Mouse (Mus musculus): Measurements from ENCODE around the gene Atf6b. TPM values are rescaled to one million over a fixed set of nuclear protein-coding genes. Genes with fewer than 3 reads are reported as not detected.

The Atf6b gene
- polyA plus RNA-seq, 1 experiment from 2014 or later: 24.6 TPM

- WGBS (ENCODE audit: insufficient replicate concordance): 53% methylated on average over 9 of the region's 9 CpGs
- Histone ChIP-seq H3K9me3 (replicated peaks) (no peaks in the 10 kb centered on the region), H3K4me1 (replicated peaks) (peaks cover 7% of the 10 kb centered on the region), H3K4me2 (no peak overlapping the region), H3K4me3 (replicated peaks) (no peak overlapping the region), H3K27ac (no peak overlapping the region), H3K27me3 (peaks cover 33% of the 10 kb centered on the region), H3K36me3 (no peaks in the 10 kb centered on the region), H3K9ac (no peak overlapping the region)
- DNase-seq (no peak), ATAC-seq (ENCODE audit: low read depth) (no peak)
Observed at GRCm38 (mm10) chr17:34684253-34684893, 37.4 kb downstream of the Atf6b start.

DNA sequence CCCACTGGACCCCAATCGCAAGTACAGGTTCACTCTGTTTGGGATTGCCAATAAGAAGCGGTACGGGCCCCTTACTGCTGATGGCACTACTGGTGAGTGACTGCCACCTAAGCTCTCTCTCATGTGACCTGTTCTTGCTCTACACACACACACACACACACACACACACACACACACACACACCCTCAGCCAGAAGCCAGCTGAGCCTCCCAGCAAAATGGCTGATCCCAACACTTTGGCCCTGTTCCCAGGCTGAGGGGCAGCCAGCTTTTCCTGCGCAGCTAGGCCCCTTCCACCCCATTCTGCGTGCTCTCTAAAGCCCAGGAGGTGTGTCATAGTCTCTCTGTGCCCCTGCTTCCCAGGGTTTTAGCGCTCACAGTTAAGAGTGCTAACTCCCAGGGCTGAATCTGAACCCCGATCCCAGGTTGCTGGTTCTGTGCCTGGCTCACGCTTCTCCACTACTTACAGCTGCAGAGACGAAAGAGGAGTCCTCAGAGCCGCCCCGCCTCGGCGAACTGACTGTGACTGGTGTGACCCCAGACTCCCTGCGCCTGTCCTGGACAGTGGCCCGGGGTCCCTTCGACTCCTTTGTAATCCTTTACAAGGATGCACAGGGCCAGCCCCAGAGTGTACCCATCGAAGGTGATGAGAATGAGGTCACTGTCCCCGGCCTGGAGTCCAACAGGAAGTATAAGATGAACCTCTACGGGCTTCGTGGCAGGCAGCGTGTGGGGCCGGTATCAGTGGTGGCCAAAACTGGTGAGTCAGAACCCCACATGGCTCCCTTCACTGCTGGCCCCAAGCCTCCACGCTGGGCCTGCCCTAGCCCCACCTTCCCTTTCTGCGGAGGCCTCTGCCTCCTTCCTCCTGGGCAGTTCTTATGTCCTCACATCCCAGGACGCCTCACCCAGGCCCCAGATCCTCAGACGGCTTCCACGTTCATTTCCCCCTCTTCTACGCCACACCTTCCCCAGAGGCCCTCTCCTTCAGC, 38.5 kb downstream of the Atf6b start:
- no peak overlapping the region for H3K9ac ChIP-seq
- peaks cover 23% of the 10 kb centered on the region for H3K27me3 ChIP-seq
- no peak overlapping the region for H3K4me2 ChIP-seq
- DNase-seq (no peak), ATAC-seq (ENCODE audit: low read depth) (no peak)
- peaks cover 7% of the 10 kb centered on the region for H3K4me1 ChIP-seq (replicated peaks)
- H3K9me3 ChIP-seq (replicated peaks): no peaks in the 10 kb centered on the region
- WGBS (ENCODE audit: insufficient replicate concordance): 54% methylated on average over 28 of the region's 28 CpGs
- H3K36me3 ChIP-seq: no peaks in the 10 kb centered on the region
- no peak overlapping the region for H3K27ac ChIP-seq
- H3K4me3 ChIP-seq (replicated peaks): no peak overlapping the region

DNA sequence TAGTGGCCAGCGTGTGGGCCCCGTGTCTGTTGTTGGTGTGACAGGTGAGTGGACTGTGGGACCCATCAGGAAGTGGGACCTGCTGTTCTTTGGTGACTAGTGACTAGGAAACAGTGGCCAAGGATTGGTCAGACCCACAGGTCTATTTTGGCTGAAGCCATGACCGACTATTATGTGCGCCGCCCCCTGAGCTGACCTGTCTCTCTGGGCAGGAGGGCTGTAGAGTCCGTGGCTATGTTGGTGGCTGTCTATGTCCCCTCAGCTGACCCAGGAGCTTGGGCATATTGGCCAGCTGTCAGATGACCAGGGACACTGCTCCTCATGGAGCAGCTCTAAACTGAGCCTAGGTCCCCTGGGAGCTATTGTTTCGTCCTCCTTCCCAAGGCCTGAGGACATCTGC, 41.9 kb downstream of the Atf6b start:
- no peaks in the 10 kb centered on the region for H3K36me3 ChIP-seq
- no peak overlapping the region for H3K4me3 ChIP-seq (replicated peaks)
- H3K9ac ChIP-seq: no peak overlapping the region
- no peak overlapping the region for H3K27ac ChIP-seq
- no peak for DNase-seq
- H3K4me1 ChIP-seq (replicated peaks): no peaks in the 10 kb centered on the region
- WGBS (ENCODE audit: insufficient replicate concordance): 74% methylated on average over 7 of the region's 7 CpGs
- H3K27me3 ChIP-seq: peaks cover 2% of the 10 kb centered on the region; the same call in 1 of the 2 replicates
- no peaks in the 10 kb centered on the region for H3K9me3 ChIP-seq (replicated peaks)
- ATAC-seq (ENCODE audit: low read depth): no peak
- no peak overlapping the region for H3K4me2 ChIP-seq

DNA sequence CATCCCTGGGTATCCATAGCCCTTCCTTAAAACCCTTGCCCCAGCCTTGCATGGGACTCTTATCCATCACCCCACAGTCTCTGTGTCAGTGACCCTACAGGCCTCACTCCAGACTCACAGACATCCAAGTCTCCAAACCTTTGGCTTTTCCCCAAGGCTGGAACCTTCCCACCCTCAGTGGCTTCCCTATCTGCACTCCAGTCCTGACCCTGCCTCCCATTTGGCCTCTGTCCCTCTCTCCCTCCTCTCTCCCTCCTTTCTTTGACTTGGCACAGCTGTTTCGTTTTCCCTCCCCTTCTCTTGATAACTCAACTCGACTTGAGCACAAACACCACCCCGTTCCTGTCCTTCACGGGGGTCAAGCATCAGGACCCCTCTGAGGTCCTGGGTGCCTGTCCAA, 43.5 kb downstream of the Atf6b start:
- DNase-seq (no peak), ATAC-seq (ENCODE audit: low read depth) (no peak)
- Histone ChIP-seq H3K4me1 (replicated peaks) (no peaks in the 10 kb centered on the region), H3K9me3 (replicated peaks) (no peaks in the 10 kb centered on the region), H3K36me3 (no peaks in the 10 kb centered on the region), H3K27ac (no peak overlapping the region), H3K4me3 (replicated peaks) (no peak overlapping the region), H3K4me2 (no peak overlapping the region), H3K27me3 (no peaks in the 10 kb centered on the region), H3K9ac (no peak overlapping the region)
- WGBS (ENCODE audit: insufficient replicate concordance): 50% methylated on average over 4 of the region's 4 CpGs

GRCm38 (mm10) chr17:34692906-34693305, 46.0 kb downstream of the Atf6b start:
- Histone ChIP-seq H3K4me2 (no peak overlapping the region), H3K4me3 (replicated peaks) (no peak overlapping the region), H3K27ac (no peak overlapping the region), H3K27me3 (no peaks in the 10 kb centered on the region), H3K9ac (no peak overlapping the region), H3K4me1 (replicated peaks) (no peaks in the 10 kb centered on the region), H3K36me3 (no peaks in the 10 kb centered on the region), H3K9me3 (replicated peaks) (no peaks in the 10 kb centered on the region)
- WGBS (ENCODE audit: insufficient replicate concordance): 61% methylated on average over 7 of the region's 7 CpGs
- ATAC-seq (ENCODE audit: low read depth): no peak
- no peak for DNase-seq

GRCm38 (mm10) chr17:34699575-34700408, 52.8 kb downstream of the Atf6b start:
- whole genome bisulfite sequencing (ENCODE audit: insufficient replicate concordance): 56% methylated on average over 14 of the region's 14 CpGs
- DNase-seq: no peak

DNA sequence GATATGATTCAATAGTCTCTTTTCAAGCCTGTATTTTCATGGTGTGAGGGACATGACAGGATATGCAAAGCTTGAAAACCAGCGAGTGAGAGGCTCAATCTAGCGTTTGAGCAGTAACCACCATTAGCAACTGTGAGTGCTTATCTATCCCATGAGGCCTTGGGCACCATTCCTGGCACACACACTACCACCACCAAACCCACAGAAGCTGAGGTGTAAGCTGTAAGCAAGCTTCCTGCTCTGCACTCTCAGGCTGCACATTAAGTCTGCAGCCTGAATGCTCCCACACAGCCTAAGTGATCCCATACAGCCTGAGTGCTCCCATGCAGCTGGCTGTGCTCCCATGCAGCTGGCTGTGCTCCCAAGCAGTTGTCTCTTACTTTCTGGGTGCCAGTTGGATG, 53.7 kb downstream of the Atf6b start:
- Histone ChIP-seq H3K27me3 (no peaks in the 10 kb centered on the region), H3K9ac (no peak overlapping the region)

More at GRCm38 (mm10) chr17:34699575-34700408, 52.8 kb downstream of the Atf6b start:
- H3K4me1 ChIP-seq (replicated peaks): no peaks in the 10 kb centered on the region
- no peak for ATAC-seq (ENCODE audit: low read depth)
- no peaks in the 10 kb centered on the region for H3K27me3 ChIP-seq
- H3K9me3 ChIP-seq (replicated peaks): no peaks in the 10 kb centered on the region
- H3K4me3 ChIP-seq (replicated peaks): no peak overlapping the region
- H3K9ac ChIP-seq: no peak overlapping the region
- no peaks in the 10 kb centered on the region for H3K36me3 ChIP-seq
- H3K27ac ChIP-seq: no peak overlapping the region
- no peak overlapping the region for H3K4me2 ChIP-seq

More for the DNA sequence above, 53.7 kb downstream of the Atf6b start:
- Histone ChIP-seq H3K9me3 (replicated peaks) (no peaks in the 10 kb centered on the region), H3K27ac (no peak overlapping the region), H3K4me2 (no peak overlapping the region), H3K36me3 (no peaks in the 10 kb centered on the region), H3K4me1 (replicated peaks) (no peaks in the 10 kb centered on the region), H3K4me3 (replicated peaks) (no peak overlapping the region)
- ATAC-seq (ENCODE audit: low read depth) (no peak), DNase-seq (no peak)
- 40% methylated on average over 2 of the region's 2 CpGs for WGBS (ENCODE audit: insufficient replicate concordance)

Other genes starting within 250 kb of the Atf6b start
- 0.21 TPM in 1 of 2 replicates, not detected in the other for gene BC051142, start 248.3 kb upstream of the Atf6b start, polyA plus RNA-seq (2015; fragmentation: Nextera tagmentation; extraction: Ambion mirVana)
- not detected in 2 replicates for gene Btnl4, start 169.8 kb upstream of the Atf6b start, polyA plus RNA-seq (2015; fragmentation: Nextera tagmentation; extraction: Ambion mirVana)
- not detected in 2 replicates for gene Btnl6, start 129.8 kb upstream of the Atf6b start, polyA plus RNA-seq (2015; fragmentation: Nextera tagmentation; extraction: Ambion mirVana)
- gene Notch4, start 82.9 kb upstream of the Atf6b start, polyA plus RNA-seq (2015; fragmentation: Nextera tagmentation; extraction: Ambion mirVana): 0.43 and 0.55 TPM in 2 replicates
- 8.5 and 8.9 TPM in 2 replicates for gene Gpsm3, start 57.3 kb upstream of the Atf6b start, polyA plus RNA-seq (2015; fragmentation: Nextera tagmentation; extraction: Ambion mirVana)
- gene Pbx2, start 55.9 kb upstream of the Atf6b start, polyA plus RNA-seq (2015; fragmentation: Nextera tagmentation; extraction: Ambion mirVana): 3.8 TPM in 2 replicates
- 0.68 and 0.72 TPM in 2 replicates for gene Ager, start 49.3 kb upstream of the Atf6b start, polyA plus RNA-seq (2015; fragmentation: Nextera tagmentation; extraction: Ambion mirVana)
- gene Rnf5, start 43.5 kb upstream of the Atf6b start, polyA plus RNA-seq (2015; fragmentation: Nextera tagmentation; extraction: Ambion mirVana): 86.1 and 93.6 TPM in 2 replicates
- 24.9 and 27.0 TPM in 2 replicates for gene Agpat1, start 42.9 kb upstream of the Atf6b start, polyA plus RNA-seq (2015; fragmentation: Nextera tagmentation; extraction: Ambion mirVana)
- gene Egfl8, start 31.2 kb upstream of the Atf6b start, polyA plus RNA-seq (2015; fragmentation: Nextera tagmentation; extraction: Ambion mirVana): 0.30 and 0.34 TPM in 2 replicates
- gene Ppt2, start 18.6 kb upstream of the Atf6b start, polyA plus RNA-seq (2015; fragmentation: Nextera tagmentation; extraction: Ambion mirVana): 10.4 and 12.0 TPM in 2 replicates
- gene Prrt1, start 17.6 kb upstream of the Atf6b start, polyA plus RNA-seq (2015; fragmentation: Nextera tagmentation; extraction: Ambion mirVana): 0.05 and 0.07 TPM in 2 replicates
- 5.6 and 5.9 TPM in 2 replicates for gene Fkbpl, start 2.4 kb upstream of the Atf6b start, polyA plus RNA-seq (2015; fragmentation: Nextera tagmentation; extraction: Ambion mirVana)
- gene Tnxb, start 23.4 kb downstream of the Atf6b start, polyA plus RNA-seq (2015; fragmentation: Nextera tagmentation; extraction: Ambion mirVana): 0.05 and 0.08 TPM in 2 replicates
- 1.2 and 1.4 TPM in 2 replicates for gene C4b, start 96.7 kb downstream of the Atf6b start, polyA plus RNA-seq (2015; fragmentation: Nextera tagmentation; extraction: Ambion mirVana)
- gene Cyp21a1, start 157.4 kb downstream of the Atf6b start, polyA plus RNA-seq (2015; fragmentation: Nextera tagmentation; extraction: Ambion mirVana): not detected in 2 replicates
- 19.9 and 20.2 TPM in 2 replicates for gene Stk19, start 189.8 kb downstream of the Atf6b start, polyA plus RNA-seq (2015; fragmentation: Nextera tagmentation; extraction: Ambion mirVana)
- gene Dxo, start 189.9 kb downstream of the Atf6b start, polyA plus RNA-seq (2015; fragmentation: Nextera tagmentation; extraction: Ambion mirVana): 28.6 and 30.9 TPM in 2 replicates
- gene Skiv2l, start 203.1 kb downstream of the Atf6b start, polyA plus RNA-seq (2015; fragmentation: Nextera tagmentation; extraction: Ambion mirVana): 24.0 and 26.1 TPM in 2 replicates
- gene Nelfe, start 203.2 kb downstream of the Atf6b start, polyA plus RNA-seq (2015; fragmentation: Nextera tagmentation; extraction: Ambion mirVana): 60.1 and 65.1 TPM in 2 replicates
- gene Cfb, start 215.4 kb downstream of the Atf6b start, polyA plus RNA-seq (2015; fragmentation: Nextera tagmentation; extraction: Ambion mirVana): 118 and 133 TPM in 2 replicates
- 0.54 and 0.80 TPM in 2 replicates for gene Zbtb12, start 232.3 kb downstream of the Atf6b start, polyA plus RNA-seq (2015; fragmentation: Nextera tagmentation; extraction: Ambion mirVana)
- gene Gm20547, start 234.9 kb downstream of the Atf6b start, polyA plus RNA-seq (2015; fragmentation: Nextera tagmentation; extraction: Ambion mirVana): 0.17 TPM in 1 of 2 replicates, not detected in the other